Mouse (Mus musculus) heart, embryonic 12.5 days (tissue): ENCODE measurements around the gene Tdrd5. TPM values are rescaled to one million over a fixed set of nuclear protein-coding genes. Genes with fewer than 3 reads are reported as not detected.
"Not testable (repeated sequence)": the region's sequence is repeated elsewhere in the genome, so short reads cannot be mapped to it uniquely, and the experiment has no call there.

ENCODE experiments used
- ATAC-seq: fragments of 200-750 bp; cut with Nextera tagmentation; 2 replicates; pipeline ENCODE4 v1.8.0; 2017; ENCODE audit warnings: moderate TSS enrichment, moderate library complexity; ENCODE audit not compliant: insufficient number of reproducible peaks, low FRiP score
- H3K27ac ChIP-seq: fragments of 300-500 bp; sonication (generic); 2 replicates; pipeline ENCODE4 v1.5.1; 2016; ENCODE audit warnings: mild to moderate bottlenecking, moderate library complexity; ENCODE audit not compliant: poor library complexity, severe bottlenecking
- H3K27me3 ChIP-seq: fragments of 300-500 bp; sonication (generic); replicated peaks from 2 replicates; pipeline ENCODE4 v1.6.1; 2016; ENCODE audit warnings: mild to moderate bottlenecking, moderate library complexity
- H3K36me3 ChIP-seq: fragments of 300-500 bp; sonication (generic); 2 replicates; pipeline ENCODE4 v1.6.1; 2016; ENCODE audit warnings: mild to moderate bottlenecking, moderate library complexity
- H3K4me1 ChIP-seq: fragments of 300-500 bp; sonication (generic); replicated peaks from 2 replicates; pipeline ENCODE4 v1.6.1; 2016; ENCODE audit warnings: mild to moderate bottlenecking
- H3K4me2 ChIP-seq: fragments of 300-500 bp; sonication (generic); 2 replicates; pipeline ENCODE4 v1.6.1; 2016; ENCODE audit warnings: mild to moderate bottlenecking, moderate library complexity
- H3K4me3 ChIP-seq: fragments of 300-500 bp; sonication (generic); 2 replicates; pipeline ENCODE4 v1.5.1; 2016; ENCODE audit warnings: mild to moderate bottlenecking
- H3K9ac ChIP-seq: fragments of 300-500 bp; sonication (generic); 2 replicates; pipeline ENCODE4 v1.6.1; 2016; ENCODE audit warnings: mild to moderate bottlenecking, moderate library complexity
- H3K9me3 ChIP-seq: fragments of 300-500 bp; sonication (generic); replicated peaks from 2 replicates; pipeline ENCODE4 v1.6.1; 2016; ENCODE audit warnings: mild to moderate bottlenecking, moderate library complexity
- WGBS: fragments of 180-500 bp; shearing (Covaris S2); methylation state at CpG from one replicate; pipeline ENCODE4 v1.1.7; 2016; 5-methylcytosine and 5-hydroxymethylcytosine counted together
- polyA plus RNA-seq: library from polyadenylated mRNA; unstranded; fragments of >200 nt; fragmentation: Nextera tagmentation; extraction: Ambion mirVana; gene quantifications from 2 replicates; pipeline ENCODE4 v1.2.1, GENCODE M21; 2016

Gene Tdrd5
- polyA plus RNA-seq, 1 experiment from 2014 or later: 0.10 TPM

DNA sequence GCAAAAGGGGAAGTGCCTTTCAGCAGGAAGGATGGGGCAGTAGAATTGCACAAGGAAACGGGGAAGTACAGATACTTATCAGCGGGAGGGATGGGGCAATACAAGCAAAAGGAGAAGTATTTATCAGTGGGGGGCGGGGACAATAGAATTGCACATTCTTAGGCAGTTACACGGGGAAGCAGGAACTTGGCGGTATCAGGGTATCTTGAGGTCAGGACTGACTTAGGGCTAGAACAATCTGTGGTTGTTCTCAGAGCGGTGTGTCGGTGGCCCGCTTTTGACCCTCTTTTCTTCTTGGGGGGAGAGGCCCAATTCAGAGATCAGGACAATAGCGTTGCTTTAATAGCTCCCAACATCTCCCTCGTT lies 14.3 kb downstream of the Tdrd5 start:
- not testable (repeated sequence) for H3K36me3 ChIP-seq, H3K27ac ChIP-seq, H3K9me3 ChIP-seq, H3K4me1 ChIP-seq, ATAC-seq, H3K4me3 ChIP-seq, H3K9ac ChIP-seq, H3K4me2 ChIP-seq, H3K27me3 ChIP-seq
- 47% methylated on average over 10 of the region's 10 CpGs for WGBS

DNA sequence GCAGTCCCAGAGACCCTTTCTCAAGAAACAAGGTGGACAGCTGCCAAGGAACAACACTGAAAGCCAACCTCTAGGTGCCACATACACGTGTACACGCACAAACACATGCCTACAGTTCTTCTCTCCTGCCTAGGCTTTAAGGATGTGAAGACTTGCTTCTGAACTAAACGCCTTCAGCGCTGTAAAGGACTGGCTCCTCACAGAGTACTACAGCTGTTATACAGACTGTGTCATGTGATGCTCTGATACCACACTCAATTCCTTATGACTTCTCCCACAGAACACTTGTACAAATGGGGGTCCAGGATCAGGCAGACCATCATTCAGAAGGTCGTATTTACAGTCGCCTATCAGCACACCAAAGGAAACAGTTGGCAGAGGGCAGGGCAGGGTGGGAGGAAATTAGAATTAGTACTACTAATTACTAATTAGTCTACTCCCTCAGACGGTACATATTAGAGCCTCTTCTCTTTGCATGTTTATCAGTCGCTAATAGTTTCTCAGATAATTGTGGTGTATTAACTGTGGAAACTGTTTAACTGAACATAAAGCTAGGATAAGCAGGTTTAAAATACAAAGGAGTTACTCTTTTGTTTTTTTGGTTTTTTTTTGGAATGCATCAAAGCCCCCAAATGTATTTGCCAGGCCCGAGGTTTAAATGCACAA lies 14.8 kb downstream of the Tdrd5 start:
- ATAC-seq: no peak
- no peaks in the 10 kb centered on the region for H3K9me3 ChIP-seq
- 73% methylated on average over 9 of the region's 9 CpGs for WGBS

DNA sequence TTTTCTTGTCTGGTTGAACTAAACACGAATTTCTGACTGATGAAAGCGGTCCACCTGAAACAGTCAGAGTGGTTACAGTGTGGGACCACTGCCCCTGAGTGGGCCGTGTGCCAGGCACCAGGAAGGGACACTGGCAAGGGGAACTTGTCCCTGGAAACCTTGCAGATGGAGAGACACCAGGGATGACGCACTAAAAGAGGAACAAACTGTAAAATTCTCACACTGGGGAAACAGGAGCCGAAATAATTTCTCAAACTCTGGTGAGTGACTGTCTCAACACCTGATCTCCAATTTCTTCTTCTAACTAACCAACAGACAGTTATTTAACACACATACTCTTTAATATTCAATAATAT lies 17.9 kb downstream of the Tdrd5 start:
- no peaks in the 10 kb centered on the region for H3K27me3 ChIP-seq
- peaks cover 7% of the 10 kb centered on the region for H3K4me1 ChIP-seq
- no peak for ATAC-seq
- H3K9me3 ChIP-seq: no peaks in the 10 kb centered on the region
- H3K4me3 ChIP-seq: no peak overlapping the region
- no peak overlapping the region for H3K9ac ChIP-seq
- no peak overlapping the region for H3K4me2 ChIP-seq
- H3K36me3 ChIP-seq: no peaks in the 10 kb centered on the region
- WGBS: 82% methylated on average over 5 of the region's 5 CpGs
- H3K27ac ChIP-seq: no peak overlapping the region

More for the DNA sequence above, 14.8 kb downstream of the Tdrd5 start:
- Histone ChIP-seq H3K27ac (no peak overlapping the region), H3K4me2 (no peak overlapping the region), H3K4me1 (peaks cover 5% of the 10 kb centered on the region), H3K4me3 (no peak overlapping the region), H3K9ac (no peak overlapping the region), H3K36me3 (no peaks in the 10 kb centered on the region), H3K27me3 (no peaks in the 10 kb centered on the region)

DNA sequence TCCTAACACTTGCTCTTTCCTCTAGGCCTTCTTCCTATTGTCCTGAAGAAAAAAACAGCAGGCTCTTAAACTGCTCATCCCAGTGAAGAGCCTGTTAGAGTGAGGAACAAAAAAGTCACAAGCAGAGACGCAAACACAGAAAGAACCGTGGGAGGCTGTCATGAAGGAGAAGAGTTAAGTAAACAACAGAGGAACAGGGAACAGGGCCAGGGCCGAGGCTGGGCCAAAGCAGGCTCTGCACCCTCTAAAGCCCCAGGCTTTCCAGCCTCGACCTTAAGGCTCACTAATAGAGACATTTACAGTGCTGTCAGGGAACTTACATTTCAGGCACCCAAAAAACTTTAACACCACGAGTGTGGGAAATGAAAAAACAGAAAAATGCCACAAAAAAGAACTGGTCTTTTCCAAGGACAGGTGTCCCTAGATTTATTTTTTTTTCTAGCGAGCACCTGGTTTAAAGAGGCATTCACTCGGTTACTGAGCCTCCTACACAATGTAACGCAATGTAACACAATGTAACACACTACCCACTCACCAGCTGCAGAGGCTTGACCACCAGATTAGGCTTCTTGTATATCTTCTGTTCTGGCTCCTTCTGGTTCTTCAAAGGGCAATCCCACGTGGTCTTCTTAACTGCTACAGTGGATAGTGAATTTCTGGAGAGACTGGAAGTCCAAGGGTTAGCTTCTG lies 18.5 kb downstream of the Tdrd5 start:
- Histone ChIP-seq H3K4me3 (no peak overlapping the region), H3K27me3 (no peaks in the 10 kb centered on the region), H3K9ac (no peak overlapping the region), H3K27ac (no peak overlapping the region), H3K9me3 (no peaks in the 10 kb centered on the region), H3K4me2 (no peak overlapping the region), H3K36me3 (no peaks in the 10 kb centered on the region), H3K4me1 (peaks cover 7% of the 10 kb centered on the region)
- WGBS: 48% methylated on average over 9 of the region's 9 CpGs
- no peak for ATAC-seq

DNA sequence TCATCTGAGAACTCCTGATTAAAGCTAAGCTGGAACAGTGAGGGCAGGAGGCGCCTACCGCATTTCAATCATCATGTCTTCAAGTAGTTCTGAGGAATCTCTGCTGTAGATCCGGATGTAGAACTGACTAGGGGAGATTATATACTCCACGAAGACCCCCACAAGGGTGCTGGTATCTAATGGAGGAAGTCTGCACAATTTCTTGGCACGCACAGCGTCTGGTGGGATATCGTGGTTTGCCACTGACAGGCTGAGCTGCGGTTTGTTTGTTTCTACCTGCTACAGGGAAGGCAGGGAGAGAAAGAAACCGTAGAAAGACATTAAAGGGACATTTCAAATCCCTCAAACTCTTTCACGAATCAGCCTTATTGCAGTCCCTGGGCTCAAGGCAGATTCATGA lies 19.3 kb downstream of the Tdrd5 start:
- Histone ChIP-seq H3K4me3 (no peak overlapping the region), H3K9me3 (no peaks in the 10 kb centered on the region), H3K9ac (no peak overlapping the region), H3K36me3 (no peaks in the 10 kb centered on the region), H3K27me3 (no peaks in the 10 kb centered on the region), H3K27ac (no peak overlapping the region), H3K4me1 (peaks cover 7% of the 10 kb centered on the region), H3K4me2 (peak overlapping the region; percentile 22; the same call in 1 of the 2 replicates)
- ATAC-seq: no peak
- WGBS: 29% methylated on average over 10 of the region's 10 CpGs

DNA sequence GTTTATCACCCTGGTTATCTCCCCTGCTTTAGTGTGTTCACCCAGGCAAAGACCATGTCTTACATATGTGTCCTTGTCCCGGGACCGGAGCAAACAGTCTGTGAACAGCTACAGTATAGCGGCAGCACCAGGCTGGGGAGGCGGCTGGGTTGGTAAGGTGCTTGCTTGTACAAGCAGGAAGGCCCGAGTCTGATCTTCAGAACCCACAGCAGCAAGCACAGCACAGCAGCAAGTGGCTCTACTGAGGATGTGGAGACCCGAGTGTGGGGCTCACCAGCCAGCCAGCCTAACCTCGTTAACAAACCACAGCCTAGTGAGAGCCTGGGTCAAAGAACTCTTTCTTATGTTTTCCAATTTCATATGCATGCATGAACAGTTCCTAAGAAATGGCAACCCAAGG lies 23.3 kb downstream of the Tdrd5 start:
- H3K36me3 ChIP-seq: no peaks in the 10 kb centered on the region
- H3K4me2 ChIP-seq: no peak overlapping the region
- WGBS: 77% methylated on average over 7 of the region's 7 CpGs
- peaks cover 11% of the 10 kb centered on the region for H3K4me1 ChIP-seq
- no peaks in the 10 kb centered on the region for H3K9me3 ChIP-seq
- no peaks in the 10 kb centered on the region for H3K27me3 ChIP-seq
- no peak overlapping the region for H3K27ac ChIP-seq
- ATAC-seq: no peak
- no peak overlapping the region for H3K9ac ChIP-seq
- H3K4me3 ChIP-seq: no peak overlapping the region

DNA sequence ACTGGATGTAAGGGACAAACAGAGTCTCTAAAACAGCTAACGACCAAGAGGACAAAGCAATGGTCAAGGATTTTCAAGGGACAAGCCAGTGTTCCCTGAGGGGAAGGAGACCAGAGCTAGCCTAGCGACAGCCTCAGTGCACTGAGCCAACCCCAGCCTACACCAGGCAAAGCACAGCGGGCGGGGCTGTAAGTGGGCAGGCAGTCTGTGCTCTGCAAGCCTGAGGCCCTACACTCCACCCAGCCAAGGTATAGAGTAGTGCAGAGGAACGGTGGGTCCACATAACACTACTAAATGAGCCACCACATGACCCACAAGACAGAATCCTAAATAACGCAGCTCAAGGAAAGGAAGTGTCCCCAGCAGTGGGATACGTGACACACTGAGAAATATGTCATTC lies 29.8 kb downstream of the Tdrd5 start:
- Histone ChIP-seq H3K4me1 (0 out of 2 replicates have a peak, but pooled peaks cover 3% of the 10 kb centered on the region), H3K36me3 (no peaks in the 10 kb centered on the region), H3K27ac (no peak overlapping the region), H3K9ac (no peak overlapping the region), H3K27me3 (no peaks in the 10 kb centered on the region), H3K9me3 (no peaks in the 10 kb centered on the region), H3K4me2 (no peak overlapping the region), H3K4me3 (no peak overlapping the region)
- no peak for ATAC-seq
- WGBS: 57% methylated on average over 7 of the region's 7 CpGs

DNA sequence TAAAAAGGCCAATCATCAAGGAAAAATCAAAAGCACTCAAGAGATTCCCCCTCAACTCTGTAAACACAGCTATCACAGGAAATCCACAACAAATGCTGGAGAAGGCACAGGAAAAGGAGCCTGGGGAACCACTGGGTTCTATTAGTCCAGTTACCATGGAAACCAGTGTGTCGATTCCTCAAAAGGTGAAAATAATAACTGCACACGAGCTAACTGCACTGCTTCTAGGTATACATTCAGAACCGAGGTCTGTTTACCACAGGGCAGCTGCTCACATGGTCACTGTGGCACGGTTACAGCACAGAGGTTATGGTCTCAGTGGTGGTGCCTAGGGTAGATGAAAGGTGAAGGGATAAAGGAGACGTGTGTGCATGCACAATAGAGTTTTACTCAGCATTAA lies 31.8 kb downstream of the Tdrd5 start:
- H3K4me1 ChIP-seq: 0 out of 2 replicates have a peak, but pooled peaks cover under 1% of the 10 kb centered on the region
- no peak overlapping the region for H3K4me2 ChIP-seq
- H3K27ac ChIP-seq: no peak overlapping the region
- no peak overlapping the region for H3K9ac ChIP-seq
- H3K36me3 ChIP-seq: no peaks in the 10 kb centered on the region
- WGBS: 57% methylated on average over 5 of the region's 5 CpGs
- ATAC-seq: no peak
- H3K4me3 ChIP-seq: no peak overlapping the region
- H3K27me3 ChIP-seq: 0 out of 2 replicates have a peak, but pooled peaks cover 3% of the 10 kb centered on the region
- H3K9me3 ChIP-seq: no peaks in the 10 kb centered on the region

DNA sequence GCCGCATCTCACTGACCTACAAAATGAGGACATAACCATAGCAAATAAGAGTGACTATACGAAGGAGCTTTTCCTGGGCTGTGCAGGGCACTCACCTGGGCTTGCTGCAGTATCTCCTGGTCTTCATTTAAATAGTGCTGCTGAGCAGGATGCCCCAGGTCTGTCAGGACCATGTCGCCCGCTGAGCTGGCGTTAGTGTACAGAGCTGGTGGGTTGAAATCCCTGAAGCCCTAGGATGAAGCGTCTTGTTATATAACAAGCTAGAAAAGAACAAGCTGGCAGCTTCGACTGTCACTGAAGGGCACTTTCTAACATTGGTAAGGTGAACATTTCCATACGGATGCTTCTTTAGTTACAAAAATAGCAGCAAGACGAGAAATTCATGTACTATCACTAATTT lies 33.0 kb downstream of the Tdrd5 start:
- no peak for ATAC-seq
- Histone ChIP-seq H3K36me3 (no peaks in the 10 kb centered on the region), H3K9me3 (no peaks in the 10 kb centered on the region), H3K4me2 (no peak overlapping the region), H3K27me3 (0 out of 2 replicates have a peak, but pooled peaks cover 3% of the 10 kb centered on the region), H3K4me3 (no peak overlapping the region), H3K27ac (no peak overlapping the region), H3K9ac (no peak overlapping the region), H3K4me1 (no peaks in the 10 kb centered on the region)
- WGBS: 69% methylated on average over 9 of the region's 9 CpGs

DNA sequence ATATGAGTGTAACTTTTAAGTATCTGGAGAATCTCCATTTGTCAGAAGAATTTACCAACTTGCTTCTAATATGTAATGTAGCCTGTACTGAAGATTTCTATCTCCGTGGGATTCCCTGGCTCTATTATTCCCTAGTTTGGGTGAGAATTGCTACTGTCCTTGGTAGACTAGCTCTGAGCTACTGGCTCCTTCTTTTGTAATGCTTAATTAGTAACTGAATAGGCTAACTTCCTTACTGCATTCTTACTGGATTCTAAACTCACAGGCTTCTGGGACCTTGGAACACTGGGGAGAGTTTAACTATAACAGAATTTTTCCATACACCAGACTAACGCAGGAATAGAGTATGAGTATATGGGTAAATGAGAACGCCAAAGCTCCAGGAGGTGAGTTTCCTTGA lies 34.9 kb downstream of the Tdrd5 start:
- H3K9ac ChIP-seq, H3K4me1 ChIP-seq, H3K27ac ChIP-seq, ATAC-seq, H3K4me2 ChIP-seq, H3K36me3 ChIP-seq, H3K27me3 ChIP-seq, H3K4me3 ChIP-seq, H3K9me3 ChIP-seq: not testable (repeated sequence)
- WGBS: 40% methylated on average over 3 of the region's 3 CpGs

DNA sequence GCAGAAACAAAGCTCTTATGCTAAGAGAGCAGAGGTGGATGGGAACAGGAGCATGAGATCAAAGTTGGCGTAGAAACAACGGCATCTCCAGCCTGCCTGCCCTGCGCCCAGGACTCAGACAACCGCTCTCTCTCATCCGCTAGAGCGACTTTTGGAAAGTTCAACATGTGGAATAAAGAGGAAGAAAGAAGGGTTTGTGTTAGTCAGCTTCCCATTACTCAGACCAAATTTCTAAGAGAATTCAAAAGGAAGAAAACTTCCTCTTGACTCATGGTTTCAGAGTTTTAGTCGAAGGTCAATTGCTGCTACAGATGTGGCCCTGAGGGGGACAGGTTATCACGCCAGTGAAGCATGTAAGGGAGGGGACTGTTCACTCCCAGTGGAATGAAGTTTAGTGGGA lies 39.5 kb downstream of the Tdrd5 start:
- Histone ChIP-seq H3K36me3 (no peaks in the 10 kb centered on the region), H3K9me3 (no peaks in the 10 kb centered on the region), H3K9ac (no peak overlapping the region), H3K4me3 (no peak overlapping the region), H3K27me3 (peaks cover 6% of the 10 kb centered on the region; the same call in 1 of the 2 replicates), H3K4me1 (no peaks in the 10 kb centered on the region), H3K27ac (no peak overlapping the region), H3K4me2 (no peak overlapping the region)
- 85% methylated on average over 8 of the region's 8 CpGs for WGBS
- ATAC-seq: no peak

DNA sequence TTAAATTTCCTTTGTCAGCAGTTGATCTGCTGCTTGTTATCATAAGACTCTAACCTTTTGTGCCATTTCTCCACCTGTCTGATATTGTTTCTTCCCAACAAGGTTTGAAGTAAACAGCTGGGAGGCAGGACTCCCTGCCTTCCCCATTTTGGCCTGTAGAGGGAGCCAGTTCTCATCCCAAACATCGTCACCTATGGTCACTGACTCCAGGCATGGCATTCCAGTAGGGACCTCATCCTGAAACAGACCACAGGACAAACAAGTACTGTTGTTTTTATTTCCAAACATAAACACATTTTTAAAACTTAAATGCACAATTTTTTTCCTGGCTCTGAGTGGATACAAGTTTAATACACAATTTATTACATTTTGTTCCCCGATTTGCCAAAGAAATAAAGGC lies 40.1 kb downstream of the Tdrd5 start:
- WGBS: 55% methylated on average over 2 of the region's 2 CpGs
- no peaks in the 10 kb centered on the region for H3K36me3 ChIP-seq
- H3K9me3 ChIP-seq: no peaks in the 10 kb centered on the region
- no peak overlapping the region for H3K27ac ChIP-seq
- no peak overlapping the region for H3K4me3 ChIP-seq
- H3K9ac ChIP-seq: no peak overlapping the region
- peaks cover 6% of the 10 kb centered on the region; the same call in 1 of the 2 replicates for H3K27me3 ChIP-seq
- no peak for ATAC-seq
- H3K4me1 ChIP-seq: no peaks in the 10 kb centered on the region
- no peak overlapping the region for H3K4me2 ChIP-seq
